Mouse (Mus musculus) MEL (cell line): ENCODE results near the gene Kank3. TPM values are rescaled to one million over a fixed set of nuclear protein-coding genes. Genes with fewer than 3 reads are reported as not detected.

ENCODE experiments used
- DNase-seq: peaks from one replicate; pipeline ENCODE4 v3.0.0; 2011; ENCODE audit warnings: low read depth, low spot score
- H3K27ac ChIP-seq: 2 replicates; pipeline ENCODE4 v1.5.1; 2012; ENCODE audit warnings: low read depth, mild to moderate bottlenecking, control low read depth, low read length, moderate library complexity; ENCODE audit not compliant: control insufficient read depth
- H3K27me3 ChIP-seq, 2 experiments: fragments of 150-350 bp in 1 of 2; sonication (generic) in 1 of 2; 2 replicates each; pipeline ENCODE4 v1.6.1; 2012; ENCODE audit warnings: low read length in 2 of 2, mild to moderate bottlenecking in 2 of 2, improper control_type of control experiment in 1 of 2, moderate library complexity in 1 of 2; ENCODE audit not compliant: insufficient read depth in 2 of 2, control insufficient read depth in 1 of 2
- H3K36me3 ChIP-seq, 2 experiments: 2 replicates each; pipeline ENCODE4 v1.6.1; 2012 to 2014; ENCODE audit warnings: low read length in 2 of 2, improper control_type of control experiment in 1 of 2, inconsistent platforms in 1 of 2, mild to moderate bottlenecking in 1 of 2; ENCODE audit not compliant: insufficient read depth in 2 of 2, control insufficient read depth in 1 of 2
- H3K4me1 ChIP-seq, 2 experiments: fragments of 150-350 bp in 1 of 2; sonication (generic) in 1 of 2; 2 replicates each; pipeline ENCODE4 v1.6.1; 2012; ENCODE audit warnings: low read length in 2 of 2, improper control_type of control experiment in 1 of 2, mild to moderate bottlenecking in 1 of 2; ENCODE audit not compliant: insufficient read depth in 2 of 2, control insufficient read depth in 1 of 2
- H3K4me3 ChIP-seq, 2 experiments: fragments of 150-350 bp in 1 of 2; sonication (generic) in 1 of 2; 2 replicates each; pipeline ENCODE4 v1.5.1; 2012; ENCODE audit warnings: low read depth in 2 of 2, low read length in 2 of 2, mild to moderate bottlenecking in 2 of 2, moderate library complexity in 2 of 2, control low read depth in 1 of 2, improper control_type of control experiment in 1 of 2; ENCODE audit not compliant: control insufficient read depth in 1 of 2, insufficient read depth in 1 of 2
- H3K79me2 ChIP-seq: 2 replicates; pipeline ENCODE4 v1.6.1; 2012; ENCODE audit warnings: mild to moderate bottlenecking, low read length, moderate library complexity; ENCODE audit not compliant: control insufficient read depth, poor library complexity, insufficient read depth
- H3K9ac ChIP-seq: 2 replicates; pipeline ENCODE4 v1.6.1; 2012; ENCODE audit warnings: low read depth, mild to moderate bottlenecking, control low read depth, low read length, moderate library complexity; ENCODE audit not compliant: control insufficient read depth, poor library complexity, severe bottlenecking
- H3K9me3 ChIP-seq: fragments of 150-350 bp; sonication (generic); replicated peaks from 2 replicates; pipeline ENCODE4 v1.6.1; 2012; ENCODE audit warnings: mild to moderate bottlenecking, low read length, improper control_type of control experiment, moderate library complexity; ENCODE audit not compliant: insufficient read depth
- CHD1 ChIP-seq: IDR thresholded peaks from 2 replicates; pipeline ENCODE4 v1.6.1; 2012; ENCODE audit warnings: low read depth, mild to moderate bottlenecking, inconsistent platforms, low read length, improper control_type of control experiment
- CHD2 ChIP-seq: IDR thresholded peaks from 2 replicates; pipeline ENCODE4 v1.6.1; 2011; ENCODE audit warnings: low read length, improper control_type of control experiment
- CTCF ChIP-seq, 3 experiments: IDR thresholded peaks in 2 of 3; conservative IDR thresholded peaks in 1 of 3; 2 replicates each; pipeline ENCODE4 v1.5.1; 2011 to 2012; ENCODE audit warnings: low read length in 3 of 3, low read depth in 2 of 3, mild to moderate bottlenecking in 2 of 3, improper control_type of control experiment in 1 of 3, inconsistent platforms in 1 of 3, mixed read lengths in 1 of 3, moderate library complexity in 1 of 3; ENCODE audit not compliant: control insufficient read depth in 1 of 3, insufficient read depth in 1 of 3, poor library complexity in 1 of 3, severe bottlenecking in 1 of 3
- EP300 ChIP-seq, 2 experiments: IDR thresholded peaks; 2 replicates each; pipeline ENCODE4 v1.6.1; 2011; ENCODE audit warnings: improper control_type of control experiment in 2 of 2, low read length in 2 of 2, low read depth in 1 of 2, mild to moderate bottlenecking in 1 of 2
- GABPA ChIP-seq: IDR thresholded peaks from 2 replicates; pipeline ENCODE4 v1.6.1; 2012; ENCODE audit warnings: low read depth, mild to moderate bottlenecking, inconsistent platforms, low read length, improper control_type of control experiment, moderate library complexity
- GATA1 ChIP-seq: IDR thresholded peaks from 2 replicates; pipeline ENCODE4 v1.6.1; 2011; ENCODE audit warnings: low read depth, low read length, improper control_type of control experiment
- HCFC1 ChIP-seq: IDR thresholded peaks from 2 replicates; pipeline ENCODE4 v1.6.1; 2012; ENCODE audit warnings: low read depth, mild to moderate bottlenecking, inconsistent platforms, low read length, improper control_type of control experiment, moderate library complexity
- MAX ChIP-seq: IDR thresholded peaks from 2 replicates; pipeline ENCODE4 v1.6.1; 2011; ENCODE audit warnings: low read length, improper control_type of control experiment
- MAZ ChIP-seq: IDR thresholded peaks from 2 replicates; pipeline ENCODE4 v1.6.1; 2012; ENCODE audit warnings: low read depth, mild to moderate bottlenecking, inconsistent platforms, low read length, improper control_type of control experiment
- MEF2A ChIP-seq: IDR thresholded peaks from 2 replicates; pipeline ENCODE4 v1.6.1; 2014; ENCODE audit warnings: low read depth, mild to moderate bottlenecking, inconsistent platforms, low read length, improper control_type of control experiment; ENCODE audit not compliant: poor library complexity, insufficient replicate concordance, severe bottlenecking; ENCODE audit errors: extremely low read depth
- MXI1 ChIP-seq: IDR thresholded peaks from 2 replicates; pipeline ENCODE4 v1.6.1; 2011; ENCODE audit warnings: mild to moderate bottlenecking, low read depth, low read length, improper control_type of control experiment
- NELFE ChIP-seq: IDR thresholded peaks from 2 replicates; pipeline ENCODE4 v1.6.1; 2011; ENCODE audit warnings: low read depth, low read length, improper control_type of control experiment
- NRF1 ChIP-seq: IDR thresholded peaks from 2 replicates; pipeline ENCODE4 v1.6.1; 2014; ENCODE audit warnings: low read depth, mild to moderate bottlenecking, inconsistent platforms, low read length, improper control_type of control experiment, moderate library complexity; ENCODE audit not compliant: poor library complexity, insufficient read depth, severe bottlenecking
- POLR2A ChIP-seq, 2 experiments: IDR thresholded peaks; 2 replicates each; pipeline ENCODE4 v1.6.1; 2011 to 2012; ENCODE audit warnings: low read length in 2 of 2, mild to moderate bottlenecking in 2 of 2, control low read depth in 1 of 2, improper control_type of control experiment in 1 of 2, low read depth in 1 of 2, moderate library complexity in 1 of 2; ENCODE audit not compliant: control insufficient read depth in 1 of 2, insufficient read depth in 1 of 2, poor library complexity in 1 of 2
- SIN3A ChIP-seq: IDR thresholded peaks from 2 replicates; pipeline ENCODE4 v1.6.1; 2012; ENCODE audit warnings: low read length, improper control_type of control experiment, inconsistent platforms
- SMC3 ChIP-seq: IDR thresholded peaks from 2 replicates; pipeline ENCODE4 v1.6.1; 2011; ENCODE audit warnings: low read depth, low read length, improper control_type of control experiment
- TAL1 ChIP-seq: IDR thresholded peaks from 2 replicates; pipeline ENCODE4 v1.6.1; 2012; ENCODE audit warnings: mild to moderate bottlenecking, inconsistent platforms, low read length, moderate library complexity, mixed read lengths
- TCF12 ChIP-seq: IDR thresholded peaks from 2 replicates; pipeline ENCODE4 v1.6.1; 2014; ENCODE audit warnings: low read depth, mild to moderate bottlenecking, inconsistent platforms, low read length, improper control_type of control experiment, moderate library complexity
- UBTF ChIP-seq: IDR thresholded peaks from 2 replicates; pipeline ENCODE4 v1.6.1; 2012; ENCODE audit warnings: low read depth, mild to moderate bottlenecking, inconsistent platforms, low read length, improper control_type of control experiment, moderate library complexity, borderline replicate concordance; ENCODE audit not compliant: insufficient read depth
- USF1 ChIP-seq: IDR thresholded peaks from 2 replicates; pipeline ENCODE4 v1.6.1; 2014; ENCODE audit warnings: low read depth, mild to moderate bottlenecking, inconsistent platforms, low read length, improper control_type of control experiment, moderate library complexity
- ZC3H11A ChIP-seq: IDR thresholded peaks from 2 replicates; pipeline ENCODE4 v1.6.1; 2012; ENCODE audit warnings: low read depth, mild to moderate bottlenecking, inconsistent platforms, low read length, improper control_type of control experiment
- polyA plus RNA-seq, 2 experiments: library from polyadenylated mRNA; stranded (reverse) in 1 of 2; unstranded in 1 of 2; fragments of >175 nt in 1 of 2; fragments of >200 nt in 1 of 2; gene quantifications; 2 replicates each; pipeline versions ENCODE4 v1.2.1 to v1.2.4; 2012; ENCODE audit warnings: low replicate concordance in 2 of 2, low read depth in 1 of 2; ENCODE audit not compliant: insufficient read length in 2 of 2, insufficient read depth in 1 of 2, missing spikeins in 1 of 2
- total RNA-seq: library from RNA; depleted of rRNA; stranded (reverse); fragments of 300-350 nt; gene quantifications from 2 replicates; pipeline ENCODE4 v1.2.3, GENCODE M21; 2012; rRNA removed

Gene Kank3
- 5.0 and 5.2 TPM in 2 replicates for total RNA-seq
- 1 to 10 TPM in 1 of 2 experiments, not detected in 1; 5.5 TPM for polyA plus RNA-seq

DNA sequence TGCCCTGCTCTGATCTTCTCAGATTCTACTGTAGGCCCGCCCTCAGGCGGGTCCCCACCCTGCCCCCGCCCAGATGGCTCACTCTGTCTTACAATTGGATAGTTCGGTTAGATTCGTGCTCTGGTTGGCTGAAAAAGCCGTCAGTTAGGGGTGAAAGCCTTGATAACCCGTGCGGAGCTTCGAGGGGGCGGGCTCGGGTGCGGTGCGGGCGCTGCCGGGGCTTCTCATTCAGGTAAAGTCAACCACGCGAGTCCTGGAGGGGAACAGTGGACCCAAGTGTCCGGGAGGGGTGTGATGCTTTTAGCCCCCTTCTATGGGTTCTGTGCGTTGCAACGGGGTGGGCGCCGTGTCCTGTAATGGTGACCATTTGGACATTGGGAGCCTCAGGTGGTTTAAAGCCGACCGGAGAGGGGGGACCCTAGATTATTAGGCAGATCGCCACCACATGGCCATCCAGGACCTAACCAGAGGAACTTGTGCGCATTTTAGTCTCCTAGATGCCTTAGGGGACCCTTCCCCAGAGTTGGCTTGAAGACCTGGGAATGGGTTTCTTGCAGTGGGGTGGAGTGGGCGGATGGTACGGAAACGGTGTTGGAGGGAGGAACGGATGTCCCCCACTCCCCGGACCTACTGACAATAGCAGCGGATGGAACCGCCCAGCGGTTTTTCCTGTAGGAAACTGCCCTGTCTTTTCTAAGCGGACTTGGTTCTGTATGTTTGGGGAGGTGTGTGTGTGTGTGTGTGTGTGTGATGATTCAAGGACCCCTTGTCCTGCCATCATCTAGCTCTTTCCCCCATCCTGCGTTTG is at the start of gene Kank3:
Gene Kank3 (plus strand): TSS at position 186 of the 808 bp plus-strand sequence.
- peaks cover 5 to 9% of the 10 kb centered on the region in 2 experiments for H3K4me1 ChIP-seq
- H3K79me2 ChIP-seq = no peaks in the 10 kb centered on the region
- H3K9ac ChIP-seq = peak within 1 kb of the TSS; percentile 66
- TF ChIP-seq MAZ = peak; percentile 66; the same call in 1 of the 2 replicates
- peak; percentile 18; the same call in 1 of the 2 replicates for TF ChIP-seq HCFC1
- no peak for TF ChIP-seq GABPA
- TF ChIP-seq ZC3H11A = no peak
- no peak for TF ChIP-seq TCF12
- TF ChIP-seq UBTF = no peak
- peak; percentile 86 for TF ChIP-seq CHD2
- TF ChIP-seq MXI1 = peak; percentile 57
- TF ChIP-seq NRF1 = 0 out of 2 replicates have a peak, but pooled peaks have one; percentile 31
- no peak for TF ChIP-seq CHD1
- TF ChIP-seq GATA1 = peak; percentile 80
- TF ChIP-seq POLR2A (IDR thresholded peaks at IDR 0.05; ENCODE audit: control insufficient read depth in 1 of 2, insufficient read depth in 1 of 2, low read depth in 1 of 2, low read length in 2 of 2, poor library complexity in 1 of 2) = peak; percentile 58 to 64; a peak in 2 of 4 replicates
- TF ChIP-seq USF1 = peak; percentile 31; the same call in 1 of the 2 replicates
- TF ChIP-seq SIN3A = peak; percentile 39
- TF ChIP-seq NELFE = peak; percentile 31; the same call in 1 of the 2 replicates
- TF ChIP-seq SMC3 = no peak
- TF ChIP-seq, all 39 proteins: peak for 10
- peak within 1 kb of the TSS; percentile 83 to 86 for H3K4me3 ChIP-seq
- peak; percentile 96 for DNase-seq
- H3K9me3 ChIP-seq = no peaks in the 10 kb centered on the region
- no peaks in the 10 kb centered on the region for H3K27me3 ChIP-seq
- no peak within 1 kb of the TSS for H3K27ac ChIP-seq
- H3K36me3 ChIP-seq = peaks cover 0 to 4% of the 10 kb centered on the region in 2 experiments; a peak in 1 of 4 replicates

DNA sequence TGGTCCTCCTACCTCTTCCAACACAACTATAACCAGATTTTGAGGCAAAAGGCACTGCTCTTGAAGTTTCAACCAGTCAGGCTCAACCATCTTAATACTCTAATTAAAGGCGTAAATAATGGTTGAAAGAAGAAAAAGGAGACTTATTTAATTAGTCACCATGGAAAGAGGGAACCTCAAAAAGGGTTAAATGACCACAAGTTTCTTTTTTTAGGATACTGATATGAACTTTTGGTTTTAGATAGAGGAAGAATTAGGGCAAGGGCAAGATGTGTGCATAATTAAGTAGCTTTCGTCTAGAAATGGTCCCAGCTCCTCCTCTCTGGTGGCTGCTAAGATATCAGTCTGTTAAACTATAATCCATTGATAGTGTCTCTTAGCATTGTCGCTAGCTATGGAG is 43.9 kb upstream of the Kank3 start:
- Histone ChIP-seq H3K27me3 (no peaks in the 10 kb centered on the region; a peak in 1 of 4 replicates), H3K9me3 (no peaks in the 10 kb centered on the region), H3K79me2 (no peaks in the 10 kb centered on the region)

More for the DNA sequence above, 43.9 kb upstream of the Kank3 start:
- H3K27ac ChIP-seq = no peak overlapping the region
- no peak overlapping the region for H3K9ac ChIP-seq
- no peak for TF ChIP-seq CTCF (IDR thresholded peaks at IDR 0.05 in 2 of 3, conservative IDR thresholded peaks at IDR 0.05 in 1 of 3; ENCODE audit: control insufficient read depth in 1 of 3, insufficient read depth in 1 of 3, low read depth in 2 of 3, low read length in 3 of 3, poor library complexity in 1 of 3, severe bottlenecking in 1 of 3)
- TF ChIP-seq GATA1 = peak; percentile 34; the same call in 1 of the 2 replicates
- no peak for TF ChIP-seq MAX
- TF ChIP-seq USF1 = no peak
- 0 out of 4 replicates have a peak, but pooled peaks of 1 of the 2 experiments have one; percentile 17 for TF ChIP-seq EP300 (IDR thresholded peaks at IDR 0.05; ENCODE audit: low read depth in 1 of 2, low read length in 2 of 2)
- no peak for TF ChIP-seq TAL1
- peak; percentile 91 for TF ChIP-seq MEF2A
- H3K4me3 ChIP-seq = no peak overlapping the region
- peaks cover 0 to 6% of the 10 kb centered on the region in 2 experiments; a peak in 2 of 4 replicates for H3K4me1 ChIP-seq
- peak; percentile 30 for DNase-seq
- peaks cover 0 to 4% of the 10 kb centered on the region in 2 experiments; a peak in 2 of 4 replicates for H3K36me3 ChIP-seq
